ENCODE assay signal across 15 mouse cellular contexts in the genomic region with DNA sequence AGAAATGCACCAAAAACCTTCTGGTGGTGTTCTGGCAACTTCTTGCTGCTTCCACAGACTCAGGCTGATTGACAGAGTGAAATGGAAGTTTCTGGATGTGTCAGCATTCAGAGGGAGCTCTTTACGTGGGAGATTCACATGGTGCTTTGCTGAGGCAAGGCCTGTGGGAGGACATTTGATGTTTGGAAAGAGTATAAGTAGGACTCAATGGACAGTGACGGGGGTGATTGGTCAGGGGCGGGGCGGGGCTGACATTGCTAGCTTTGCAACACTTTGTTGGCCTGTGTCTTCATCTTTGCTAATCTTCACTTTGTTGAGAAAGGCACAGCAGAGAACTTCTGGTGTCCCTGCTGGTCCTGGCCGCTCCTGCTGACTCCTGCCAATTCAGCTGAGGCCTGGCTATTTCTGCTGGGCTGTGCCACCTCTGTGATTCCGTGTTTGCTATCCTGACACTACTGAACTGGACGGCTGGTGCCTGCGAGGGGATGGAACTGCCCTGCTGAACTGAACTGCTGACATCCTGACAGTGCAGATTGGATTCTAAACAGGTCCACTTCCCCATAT.
"Had no signal": no experiment of that assay in that cellular context is flagged by ENCODE, and none has a peak within 500 bp of the region (broad histone marks: within the 10 kb centered on the region; RNA-seq: fewer than 3 reads in every experiment).

No protein-coding gene starts in this region.

- H3K27ac ChIP-seq: left cerebral cortex, adult 2 months; limb, embryonic 15.5 days; liver, embryonic 15.5 days; midbrain, embryonic 10.5 days; neural tube, embryonic 13.5 days; stomach, embryonic 15.5 days had no signal

- H3K27me3 ChIP-seq: limb, embryonic 15.5 days; liver, embryonic 15.5 days; neural tube, embryonic 13.5 days; stomach, embryonic 15.5 days had no signal

- ATAC-seq: intestine, postnatal 0 days; midbrain, embryonic 16.5 days had no signal

- DNase-seq: kidney, adult 9 months; kidney, postnatal 25 days; lung, embryonic 14.5 days; lung, postnatal 14 days; retina, postnatal 1 day; right cerebral cortex, postnatal 4 days; thymus, postnatal 4 days had no signal

- H3K9me3 ChIP-seq: limb, embryonic 15.5 days; liver, embryonic 15.5 days; midbrain, embryonic 10.5 days; neural tube, embryonic 13.5 days; stomach, embryonic 15.5 days had no signal

- H3K9ac ChIP-seq: limb, embryonic 15.5 days; liver, embryonic 15.5 days; lung, embryonic 14.5 days; neural tube, embryonic 13.5 days; stomach, embryonic 15.5 days had no signal

- H3K4me2 ChIP-seq: limb, embryonic 15.5 days; liver, embryonic 15.5 days; lung, embryonic 14.5 days; neural tube, embryonic 13.5 days; stomach, embryonic 15.5 days had no signal

- H3K4me3 ChIP-seq: left cerebral cortex, adult 2 months; limb, embryonic 15.5 days; liver, embryonic 15.5 days; midbrain, embryonic 10.5 days; neural tube, embryonic 13.5 days; stomach, embryonic 15.5 days had no signal

- H3K4me1 ChIP-seq: limb, embryonic 15.5 days; liver, embryonic 15.5 days; neural tube, embryonic 13.5 days; stomach, embryonic 15.5 days had no signal

- H3K36me3 ChIP-seq: limb, embryonic 15.5 days; liver, embryonic 15.5 days; midbrain, embryonic 10.5 days; neural tube, embryonic 13.5 days; stomach, embryonic 15.5 days had no signal
